Mouse (Mus musculus): ENCODE measurements around the gene Fmnl3.
A peak's percentile ranks its signal among the peaks of the same experiment; 100 is the strongest.

Gene Fmnl3

GRCm38 (mm10) chr15:99370259-99370691, at the start of gene Fmnl3:
Gene Fmnl3 (minus strand): TSS chr15:99370482.
- peak; percentile 98 for DNase-seq

- no peak for DNase-seq
Observed at GRCm38 (mm10) chr15:99417692-99418271, 47.5 kb upstream of the Fmnl3 start.

GRCm38 (mm10) chr15:99416957-99417356, 46.7 kb upstream of the Fmnl3 start:
- no peak for DNase-seq

- DNase-seq, result peak; percentile 89
Observed at GRCm38 (mm10) chr15:99416348-99416882, 46.1 kb upstream of the Fmnl3 start.

GRCm38 (mm10) chr15:99415793-99416192, 45.5 kb upstream of the Fmnl3 start:
- DNase-seq, result peak; percentile 54

- DNase-seq, result peak; percentile 44
Observed at GRCm38 (mm10) chr15:99411747-99412146, 41.5 kb upstream of the Fmnl3 start.

- no peak for DNase-seq
Observed at GRCm38 (mm10) chr15:99408845-99409244, 38.6 kb upstream of the Fmnl3 start.

- DNase-seq, result no peak
Observed at GRCm38 (mm10) chr15:99406986-99407570, 36.8 kb upstream of the Fmnl3 start.

- no peak for DNase-seq
Observed at GRCm38 (mm10) chr15:99405150-99405549, 34.9 kb upstream of the Fmnl3 start.

GRCm38 (mm10) chr15:99403159-99403889, 33.0 kb upstream of the Fmnl3 start:
- DNase-seq, result no peak

- no peak for DNase-seq
Observed at GRCm38 (mm10) chr15:99400602-99401001, 30.3 kb upstream of the Fmnl3 start.

- DNase-seq, result no peak
Observed at GRCm38 (mm10) chr15:99399503-99400245, 29.4 kb upstream of the Fmnl3 start.

GRCm38 (mm10) chr15:99397622-99398021, 27.3 kb upstream of the Fmnl3 start:
- no peak for DNase-seq

GRCm38 (mm10) chr15:99396875-99397274, 26.6 kb upstream of the Fmnl3 start:
- DNase-seq, result no peak

- no peak for DNase-seq
Observed at GRCm38 (mm10) chr15:99396462-99396861, 26.2 kb upstream of the Fmnl3 start.

- DNase-seq, result no peak
Observed at GRCm38 (mm10) chr15:99393386-99394252, 23.3 kb upstream of the Fmnl3 start.

GRCm38 (mm10) chr15:99392486-99393385, 22.5 kb upstream of the Fmnl3 start, which contains the start of gene Tmbim6:
Gene Tmbim6 (plus strand): TSS chr15:99392882.
- peak; percentile 100 for DNase-seq

- no peak for DNase-seq
Observed at GRCm38 (mm10) chr15:99391975-99392374, 21.7 kb upstream of the Fmnl3 start.

GRCm38 (mm10) chr15:99390472-99391401, 20.5 kb upstream of the Fmnl3 start:
- DNase-seq, result no peak

GRCm38 (mm10) chr15:99387976-99388375, 17.7 kb upstream of the Fmnl3 start:
- no peak for DNase-seq

Data from retina, postnatal 1 day (tissue).